Mouse (Mus musculus) embryonic facial prominence, embryonic 14.5 days (tissue): ENCODE results near the gene Ccnb1. TPM values are rescaled to one million over a fixed set of nuclear protein-coding genes. Genes with fewer than 3 reads are reported as not detected.
"Not testable (repeated sequence)": the region's sequence is repeated elsewhere in the genome, so short reads cannot be mapped to it uniquely, and the experiment has no call there.

Experiments used
- ATAC-seq: fragments of 200-750 bp; cut with Nextera tagmentation; 2 replicates; pipeline ENCODE4 v1.8.0; 2017; ENCODE audit warnings: low read depth, moderate number of reproducible peaks, moderate TSS enrichment
- DNase-seq: peaks from one replicate; pipeline ENCODE4 v3.0.0-alpha.2; 2015; ENCODE audit warnings: low spot score
- H3K27ac ChIP-seq: fragments of 300-500 bp; sonication (generic); replicated peaks from 2 replicates; pipeline ENCODE4 v1.5.1; 2014; ENCODE audit warnings: low read depth, mild to moderate bottlenecking, low read length, moderate library complexity
- H3K27me3 ChIP-seq: fragments of 300-500 bp; sonication (generic); replicated peaks from 2 replicates; pipeline ENCODE4 v1.6.1; 2014; ENCODE audit warnings: low read length; ENCODE audit not compliant: control insufficient read depth, insufficient read depth
- H3K36me3 ChIP-seq: fragments of 300-500 bp; sonication (generic); 2 replicates; pipeline ENCODE4 v1.6.1; 2014; ENCODE audit warnings: low read length, mixed read lengths; ENCODE audit not compliant: control insufficient read depth, insufficient read depth
- H3K4me1 ChIP-seq: fragments of 300-500 bp; sonication (generic); 2 replicates; pipeline ENCODE4 v1.6.1; 2014; ENCODE audit warnings: antibody characterized with exemption, low read length; ENCODE audit not compliant: control insufficient read depth, insufficient read depth
- H3K4me2 ChIP-seq: fragments of 300-500 bp; sonication (generic); 2 replicates; pipeline ENCODE4 v1.6.1; 2014; ENCODE audit warnings: low read depth, mild to moderate bottlenecking, low read length, moderate library complexity, mixed read lengths
- H3K4me3 ChIP-seq: fragments of 300-500 bp; sonication (generic); 2 replicates; pipeline ENCODE4 v1.5.1; 2014; ENCODE audit warnings: low read depth, mild to moderate bottlenecking, low read length
- H3K9ac ChIP-seq: fragments of 300-500 bp; sonication (generic); 2 replicates; pipeline ENCODE4 v1.6.1; 2014; ENCODE audit warnings: low read depth, mild to moderate bottlenecking, low read length, moderate library complexity, mixed read lengths
- H3K9me3 ChIP-seq: fragments of 300-500 bp; sonication (generic); 2 replicates; pipeline ENCODE4 v1.6.1; 2016; ENCODE audit warnings: low read length; ENCODE audit not compliant: control insufficient read depth
- WGBS: fragments of 180-500 bp; shearing (Covaris S2); extraction: QIAGEN DNeasy Blood & Tissue Kit; methylation state at CpG from one replicate; pipeline ENCODE4 v1.1.7; 2014; 5-methylcytosine and 5-hydroxymethylcytosine counted together
- polyA plus RNA-seq: library from polyadenylated mRNA; unstranded; fragments of >200 nt; fragmentation: Nextera tagmentation; extraction: Ambion mirVana; gene quantifications from 2 replicates; pipeline ENCODE4 v1.2.1, GENCODE M21; 2014

Ccnb1 gene
- polyA plus RNA-seq, 1 experiment from 2014 or later, result 169 TPM

GRCm38 (mm10) chr13:100742831-100743230, 43.5 kb downstream of the Ccnb1 start:
- H3K4me1 ChIP-seq, result peaks cover 5% of the 10 kb centered on the region; the same call in 1 of the 2 replicates
- WGBS, result 90% methylated on average over 5 of the region's 5 CpGs
- ATAC-seq, result no peak
- H3K36me3 ChIP-seq, result peaks cover 6% of the 10 kb centered on the region; the same call in 1 of the 2 replicates
- no peak for DNase-seq
- no peak overlapping the region for H3K27ac ChIP-seq
- H3K9me3 ChIP-seq, result no peaks in the 10 kb centered on the region
- H3K4me3 ChIP-seq, result no peak overlapping the region
- H3K27me3 ChIP-seq, result no peaks in the 10 kb centered on the region
- no peak overlapping the region for H3K4me2 ChIP-seq
- no peak overlapping the region for H3K9ac ChIP-seq

- ATAC-seq (no peak), DNase-seq (no peak)
- no peak overlapping the region for H3K27ac ChIP-seq
- WGBS, result 96% methylated on average over 2 of the region's 2 CpGs
- peaks cover 7% of the 10 kb centered on the region for H3K4me1 ChIP-seq
- no peak overlapping the region for H3K9ac ChIP-seq
- H3K9me3 ChIP-seq, result no peaks in the 10 kb centered on the region
- H3K4me3 ChIP-seq, result no peak overlapping the region
- H3K36me3 ChIP-seq, result peaks cover 23% of the 10 kb centered on the region
- no peaks in the 10 kb centered on the region for H3K27me3 ChIP-seq
- H3K4me2 ChIP-seq, result no peak overlapping the region
These were observed 53.6 kb downstream of the Ccnb1 start for GRCm38 (mm10) chr13:100732756-100733155.

GRCm38 (mm10) chr13:100731462-100732046, 54.8 kb downstream of the Ccnb1 start:
- H3K9me3 ChIP-seq, H3K9ac ChIP-seq, DNase-seq, ATAC-seq, H3K4me1 ChIP-seq, H3K27me3 ChIP-seq: not testable (repeated sequence)
- Histone ChIP-seq H3K36me3 (peaks cover 24% of the 10 kb centered on the region), H3K27ac (peak overlapping the region; percentile 95), H3K4me2 (peak overlapping the region; percentile 76; the same call in 1 of the 2 replicates), H3K4me3 (peak overlapping the region; percentile 87; the same call in 1 of the 2 replicates)
- 87% methylated on average over 5 of the region's 6 CpGs for WGBS

GRCm38 (mm10) chr13:100730861-100731176, 55.6 kb downstream of the Ccnb1 start, which contains the start of gene Cdk7:
Gene Cdk7, minus strand, starts transcription at chr13:100730939.
- H3K27me3 ChIP-seq, result no peaks in the 10 kb centered on the region
- H3K4me2 ChIP-seq, result peak within 1 kb of the TSS; percentile 76
- 0% methylated on average over 19 of the region's 19 CpGs for WGBS
- peaks cover 24% of the 10 kb centered on the region for H3K36me3 ChIP-seq
- H3K9me3 ChIP-seq, result no peaks in the 10 kb centered on the region
- ATAC-seq (peak; percentile 99), DNase-seq (peak; percentile 98)
- peak within 1 kb of the TSS; percentile 87 for H3K4me3 ChIP-seq
- H3K27ac ChIP-seq, result peak within 1 kb of the TSS; percentile 95
- H3K9ac ChIP-seq, result peak within 1 kb of the TSS; percentile 94
- H3K4me1 ChIP-seq, result peaks cover 7% of the 10 kb centered on the region

- peak overlapping the region; percentile 87 for H3K4me3 ChIP-seq
- ATAC-seq (no peak), DNase-seq (no peak)
- peaks cover 24% of the 10 kb centered on the region for H3K36me3 ChIP-seq
- WGBS, result under 1% methylated on average over 29 of the region's 30 CpGs
- peaks cover 7% of the 10 kb centered on the region for H3K4me1 ChIP-seq
- H3K4me2 ChIP-seq, result peak overlapping the region; percentile 76
- peak overlapping the region; percentile 94 for H3K9ac ChIP-seq
- H3K27ac ChIP-seq, result peak overlapping the region; percentile 95
- no peaks in the 10 kb centered on the region for H3K27me3 ChIP-seq
- H3K9me3 ChIP-seq, result no peaks in the 10 kb centered on the region
These were observed 56.1 kb downstream of the Ccnb1 start for GRCm38 (mm10) chr13:100730153-100730860.

Other genes starting within 250 kb of the Ccnb1 start
- 7.1 and 7.4 TPM in 2 replicates for gene Ocln, start 233.9 kb downstream of the Ccnb1 start, polyA plus RNA-seq
- gene Marveld2, start 169.6 kb downstream of the Ccnb1 start, polyA plus RNA-seq, result 6.1 and 8.4 TPM in 2 replicates
- gene Ak6, start 135.6 kb downstream of the Ccnb1 start, polyA plus RNA-seq, result 257 and 266 TPM in 2 replicates
- gene Rad17, start 135.5 kb downstream of the Ccnb1 start, polyA plus RNA-seq, result 22.4 and 22.6 TPM in 2 replicates
- 21.6 and 22.3 TPM in 2 replicates for gene Taf9, start 135.0 kb downstream of the Ccnb1 start, polyA plus RNA-seq
- gene Ccdc125, start 116.9 kb downstream of the Ccnb1 start, polyA plus RNA-seq, result 2.6 and 3.8 TPM in 2 replicates
- 85.7 and 90.9 TPM in 2 replicates for gene Cdk7, start 55.6 kb downstream of the Ccnb1 start, polyA plus RNA-seq
- 125 and 150 TPM in 2 replicates for gene Mrps36, start 41.9 kb downstream of the Ccnb1 start, polyA plus RNA-seq
- 23.3 and 30.5 TPM in 2 replicates for gene Cenph, start 10.7 kb downstream of the Ccnb1 start, polyA plus RNA-seq
- gene Slc30a5, start 46.9 kb upstream of the Ccnb1 start, polyA plus RNA-seq, result 68.0 and 75.5 TPM in 2 replicates